Mouse (Mus musculus) CH12.LX (cell line): ENCODE results near the gene Pde6d.

Experiments
- CTCF ChIP-seq, 2 experiments: IDR thresholded peaks in 1 of 2; conservative IDR thresholded peaks in 1 of 2; 2 replicates each; pipeline ENCODE4 v1.5.1; 2011 to 2012; ENCODE audit warnings: low read depth in 2 of 2, low read length in 2 of 2, improper control_type of control experiment in 1 of 2, inconsistent platforms in 1 of 2, mild to moderate bottlenecking in 1 of 2, moderate library complexity in 1 of 2
- E2F4 ChIP-seq: IDR thresholded peaks from 2 replicates; pipeline ENCODE4 v1.6.1; 2011; ENCODE audit warnings: low read depth, low read length, improper control_type of control experiment; ENCODE audit not compliant: insufficient replicate concordance
- EP300 ChIP-seq: IDR thresholded peaks from 2 replicates; pipeline ENCODE4 v1.6.1; 2011; ENCODE audit warnings: low read length, improper control_type of control experiment
- ETS1 ChIP-seq: conservative IDR thresholded peaks from 2 replicates; pipeline ENCODE4 v1.6.1; 2012; ENCODE audit warnings: low read depth, mild to moderate bottlenecking, inconsistent platforms, low read length, improper control_type of control experiment, moderate library complexity
- IRF4 ChIP-seq: IDR thresholded peaks from 2 replicates; pipeline ENCODE4 v1.6.1; 2014; ENCODE audit warnings: low read depth, mild to moderate bottlenecking, inconsistent platforms, low read length, improper control_type of control experiment
- JUN ChIP-seq: IDR thresholded peaks from 2 replicates; pipeline ENCODE4 v1.6.1; 2011; ENCODE audit warnings: low read depth, mild to moderate bottlenecking, low read length, improper control_type of control experiment, moderate library complexity; ENCODE audit not compliant: insufficient read depth
- JUND ChIP-seq: conservative IDR thresholded peaks from 2 replicates; pipeline ENCODE4 v1.6.1; 2011; ENCODE audit warnings: low read depth, low read length, improper control_type of control experiment
- POLR2A ChIP-seq: IDR thresholded peaks from 2 replicates; pipeline ENCODE4 v1.6.1; 2011; ENCODE audit warnings: low read depth, mild to moderate bottlenecking, improper control_type of control experiment, low read length
- SIN3A ChIP-seq: IDR thresholded peaks from 2 replicates; pipeline ENCODE4 v1.6.1; 2012; ENCODE audit warnings: low read length, improper control_type of control experiment, inconsistent platforms
- USF1 ChIP-seq: IDR thresholded peaks from 2 replicates; pipeline ENCODE4 v1.6.1; 2014; ENCODE audit warnings: low read depth, mild to moderate bottlenecking, inconsistent platforms, low read length, improper control_type of control experiment
- ZC3H11A ChIP-seq: IDR thresholded peaks from 2 replicates; pipeline ENCODE4 v1.6.1; 2012; ENCODE audit warnings: low read depth, mild to moderate bottlenecking, inconsistent platforms, low read length, improper control_type of control experiment

GRCm38 (mm10) chr1:86510676-86511441 lies 71.6 kb downstream of the Pde6d start:
- TF ChIP-seq EP300 (no peak), CTCF (conservative IDR thresholded peaks at IDR 0.05 in 1 of 2, IDR thresholded peaks at IDR 0.05 in 1 of 2; ENCODE audit: low read depth in 2 of 2, low read length in 2 of 2) (no peak), JUN (no peak), JUND (no peak), USF1 (no peak), ETS1 (no peak), IRF4 (no peak), E2F4 (no peak), POLR2A (no peak), ZC3H11A (no peak), SIN3A (no peak)
